ENCODE assay signal across 9 mouse cellular contexts in the genomic region with DNA sequence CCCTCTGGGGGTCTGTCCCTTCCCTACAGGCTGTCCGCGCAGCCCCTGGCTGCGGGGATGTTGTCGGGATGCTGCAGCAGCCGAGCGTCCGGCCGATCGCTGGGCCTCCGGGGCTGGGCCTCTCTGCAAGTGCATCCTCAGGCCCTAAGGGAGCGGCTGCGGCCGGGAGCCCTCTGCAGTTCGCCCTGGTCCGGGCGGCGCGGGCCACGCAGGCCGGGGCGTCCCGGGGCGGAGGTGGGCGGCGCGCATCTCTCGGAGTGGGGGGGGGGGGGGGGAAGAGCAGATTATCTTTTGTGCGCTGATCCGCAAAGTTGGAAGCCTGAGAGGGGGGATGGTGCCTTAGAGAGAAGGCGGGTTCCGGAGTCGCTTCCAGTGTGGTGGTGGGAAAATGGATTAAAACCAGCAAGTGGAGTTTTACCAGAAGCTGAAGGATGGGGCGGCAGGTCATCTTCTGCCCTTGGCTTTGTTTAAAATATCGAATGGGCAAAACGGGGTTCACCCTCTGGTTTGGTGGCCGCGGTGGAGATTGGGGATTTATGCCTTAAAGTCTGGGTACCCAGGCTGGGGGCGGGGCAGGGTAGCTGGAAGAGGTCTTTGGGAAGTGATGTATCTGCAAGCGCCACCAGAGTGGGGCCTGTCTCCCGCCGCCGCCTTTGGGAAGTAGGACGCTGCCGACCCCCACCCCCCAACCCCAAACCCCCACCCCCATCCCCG. TPM values are rescaled to one million over a fixed set of nuclear protein-coding genes. Genes with fewer than 3 reads are reported as not detected.
DNase-seq lines count a peak whose midpoint lies in the region; ATAC-seq and TF ChIP-seq lines count a peak whose summit lies in the region.
"Had no signal": no experiment of that assay in that cellular context is flagged by ENCODE, and none has a peak within 500 bp of the region (broad histone marks: within the 10 kb centered on the region; RNA-seq: fewer than 3 reads in every experiment).

No protein-coding gene starts in this region.

- peak overlapping the region; percentile 50 for H3K4me3 ChIP-seq in kidney, embryonic 14.5 days (ENCODE audit: low read length)
- peak overlapping the region in 1 of 2 experiments; percentile 14; a peak in 1 of 4 replicates for H3K4me3 ChIP-seq in liver, embryonic 14.5 days (ENCODE audit: insufficient read depth in 1 of 2, low read depth in 2 of 2, low read length in 2 of 2)
- H3K4me3 ChIP-seq in neural tube, embryonic 14.5 days (ENCODE audit: low read depth, low read length), result peak overlapping the region; percentile 48

- peak; percentile 68 for ATAC-seq in kidney, embryonic 14.5 days (ENCODE audit: low FRiP score, low TSS enrichment)
- no peak for ATAC-seq in liver, embryonic 14.5 days (ENCODE audit: insufficient read depth)
- ATAC-seq in neural tube, embryonic 14.5 days (ENCODE audit: low read depth), result 0 out of 2 replicates have a peak, but pooled peaks have one; percentile 25
- ATAC-seq: Patski had no signal

- peak overlapping the region; percentile 51 for H3K4me2 ChIP-seq in kidney, embryonic 14.5 days (replicated peaks; ENCODE audit: low read depth, low read length)
- peak overlapping the region; percentile 23 for H3K4me2 ChIP-seq in liver, embryonic 14.5 days (ENCODE audit: low read depth)
- peak overlapping the region; percentile 69 for H3K4me2 ChIP-seq in neural tube, embryonic 14.5 days (ENCODE audit: low read depth, low read length)

- under 1% methylated on average over 40 of the region's 45 CpGs for WGBS in kidney, embryonic 14.5 days
- 2% methylated on average over 44 of the region's 45 CpGs for WGBS in liver, embryonic 14.5 days (ENCODE audit: insufficient replicate concordance)
- WGBS in neural tube, embryonic 14.5 days, result 1% methylated on average over 38 of the region's 45 CpGs

- no peak for TF ChIP-seq CTCF in liver, embryonic 14.5 days (IDR thresholded peaks at IDR 0.05; ENCODE audit: low read depth)

- H3K27me3 ChIP-seq in kidney, embryonic 14.5 days (ENCODE audit: control insufficient read depth, insufficient read depth, low read length), result peaks cover 58% of the 10 kb centered on the region
- H3K27me3 ChIP-seq in liver, embryonic 14.5 days (ENCODE audit: control insufficient read depth, insufficient read depth, low read length), result peaks cover 44% of the 10 kb centered on the region
- H3K27me3 ChIP-seq in neural tube, embryonic 14.5 days (ENCODE audit: control insufficient read depth, insufficient read depth, low read length), result peaks cover 20% of the 10 kb centered on the region

- TF ChIP-seq EP300 in liver, embryonic 14.5 days (IDR thresholded peaks at IDR 0.05; ENCODE audit: low read depth), result no peak

- no peaks in the 10 kb centered on the region for H3K36me3 ChIP-seq in kidney, embryonic 14.5 days (ENCODE audit: control insufficient read depth, insufficient read depth, low read length)
- H3K36me3 ChIP-seq in liver, embryonic 14.5 days (replicated peaks; ENCODE audit: control insufficient read depth, insufficient read depth, low read depth), result no peaks in the 10 kb centered on the region
- H3K36me3 ChIP-seq in neural tube, embryonic 14.5 days (ENCODE audit: control insufficient read depth, insufficient read depth, low read length), result no peaks in the 10 kb centered on the region

- peak overlapping the region; percentile 42 for H3K9ac ChIP-seq in kidney, embryonic 14.5 days (ENCODE audit: low read depth, low read length)
- no peak overlapping the region for H3K9ac ChIP-seq in liver, embryonic 14.5 days (replicated peaks)
- peak overlapping the region; percentile 64 for H3K9ac ChIP-seq in neural tube, embryonic 14.5 days (replicated peaks; ENCODE audit: low read depth, low read length)

- no peak overlapping the region for H3K27ac ChIP-seq in kidney, embryonic 14.5 days (ENCODE audit: low read depth, low read length)
- H3K27ac ChIP-seq in liver, embryonic 14.5 days, result no peak overlapping the region
- H3K27ac ChIP-seq in neural tube, embryonic 14.5 days (ENCODE audit: low read depth, low read length), result peak overlapping the region; percentile 57

- DNase-seq in kidney, adult 18-20 months, result no peak
- peak; percentile 51 for DNase-seq in embryo, embryonic 10.5 days (ENCODE audit: low spot score)
- peak; percentile 40 for DNase-seq in heart, postnatal 4 days
- no peak for DNase-seq in liver, embryonic 14.5 days (ENCODE audit: low read depth in 3 of 3, low spot score in 3 of 3)
- DNase-seq in cerebellum, adult 8-10 months, result no peak
- DNase-seq in cerebellum, adult 11-12 months, result no peak

- H3K9me3 ChIP-seq in kidney, embryonic 14.5 days (ENCODE audit: control insufficient read depth, low read length), result peaks cover 11% of the 10 kb centered on the region; the same call in 1 of the 2 replicates
- H3K9me3 ChIP-seq in liver, embryonic 14.5 days (ENCODE audit: control insufficient read depth, low read length), result no peaks in the 10 kb centered on the region
- no peaks in the 10 kb centered on the region for H3K9me3 ChIP-seq in neural tube, embryonic 14.5 days (ENCODE audit: control insufficient read depth, low read length)

- H3K4me1 ChIP-seq in kidney, embryonic 14.5 days (ENCODE audit: control insufficient read depth, insufficient read depth, low read length), result peaks cover 12% of the 10 kb centered on the region; the same call in 1 of the 2 replicates
- 0 out of 4 replicates have a peak, but pooled peaks cover 0 to 2% of the 10 kb centered on the region in 2 experiments for H3K4me1 ChIP-seq in liver, embryonic 14.5 days (replicated peaks; ENCODE audit: control insufficient read depth in 2 of 2, insufficient read depth in 2 of 2, low read length in 1 of 2)
- 0 out of 2 replicates have a peak, but pooled peaks cover 8% of the 10 kb centered on the region for H3K4me1 ChIP-seq in neural tube, embryonic 14.5 days (ENCODE audit: control insufficient read depth, insufficient read depth, low read length)

RNA-seq across cellular contexts. Expression of gene Tox2, which starts 1.8 kb away (rescaled TPM):
- 1.2 and 2.9 TPM in 2 replicates for polyA plus RNA-seq in kidney, embryonic 14.5 days (2014; fragmentation: Nextera tagmentation; extraction: Ambion mirVana)
- 1 to 10 TPM; 4.1 to 5.6 TPM for total RNA-seq in heart, postnatal 4 days (2021)
- polyA plus RNA-seq in liver, embryonic 14.5 days (2012; rRNA removed), result 0.71 and 1.4 TPM in 2 replicates
- 0.25 and 0.45 TPM in 2 replicates for polyA plus RNA-seq in liver, embryonic 14.5 days (2014; fragmentation: Nextera tagmentation; extraction: Ambion mirVana)
- polyA plus RNA-seq in neural tube, embryonic 14.5 days (2014; fragmentation: Nextera tagmentation; extraction: Ambion mirVana), result 24.1 and 24.2 TPM in 2 replicates
- polyA plus RNA-seq: Patski had no signal

Comparison
In these comparisons a context has a peak if more than half of its experiments do, and no peak if none do; other contexts are left out.
1. DNase-seq: peak in embryo, embryonic 10.5 days (single experiment) and heart, postnatal 4 days (single experiment); none in kidney, adult 18-20 months (single experiment), liver, embryonic 14.5 days (0 of 3), cerebellum, adult 8-10 months (single experiment) and cerebellum, adult 11-12 months (single experiment).
2. Peak in every context shown above with its lines, with median percentiles within 50 percentile points of each other: H3K4me2 ChIP-seq.